Mouse (Mus musculus) hindbrain, postnatal 0 days (tissue): ENCODE results near the gene Slc6a17. TPM values are rescaled to one million over a fixed set of nuclear protein-coding genes. Genes with fewer than 3 reads are reported as not detected.
A peak's percentile ranks its signal among the peaks of the same experiment; 100 is the strongest.

Experiments
- ATAC-seq: fragments of 200-750 bp; cut with Nextera tagmentation; 2 replicates; pipeline ENCODE4 v1.8.0; 2017; ENCODE audit warnings: mild to moderate bottlenecking, moderate TSS enrichment, moderate library complexity
- DNase-seq: peaks from one replicate; pipeline ENCODE4 v3.0.0-alpha.2; 2015; ENCODE audit warnings: low spot score
- H3K27ac ChIP-seq: fragments of 300-500 bp; sonication (generic); 2 replicates; pipeline ENCODE4 v1.5.1; 2014; ENCODE audit warnings: mild to moderate bottlenecking
- H3K27me3 ChIP-seq: fragments of 300-500 bp; sonication (generic); 2 replicates; pipeline ENCODE4 v1.6.1; 2014; ENCODE audit warnings: low read length, mixed read lengths; ENCODE audit not compliant: insufficient read depth
- H3K36me3 ChIP-seq: fragments of 300-500 bp; sonication (generic); 2 replicates; pipeline ENCODE4 v1.6.1; 2014; ENCODE audit warnings: low read length, mixed read lengths; ENCODE audit not compliant: insufficient read depth
- H3K4me1 ChIP-seq: fragments of 300-500 bp; sonication (generic); 2 replicates; pipeline ENCODE4 v1.6.1; 2014; ENCODE audit warnings: antibody characterized with exemption, low read length, mixed read lengths; ENCODE audit not compliant: insufficient read depth
- H3K4me2 ChIP-seq: fragments of 300-500 bp; sonication (generic); 2 replicates; pipeline ENCODE4 v1.6.1; 2014; ENCODE audit warnings: low read depth, mild to moderate bottlenecking, low read length, moderate library complexity, mixed read lengths
- H3K4me3 ChIP-seq: fragments of 300-500 bp; sonication (generic); 2 replicates; pipeline ENCODE4 v1.5.1; 2014; ENCODE audit warnings: low read length
- H3K9ac ChIP-seq: fragments of 300-500 bp; sonication (generic); replicated peaks from 2 replicates; pipeline ENCODE4 v1.6.1; 2014; ENCODE audit warnings: mild to moderate bottlenecking, low read length, moderate library complexity, mixed read lengths
- H3K9me3 ChIP-seq: fragments of 300-500 bp; sonication (generic); 2 replicates; pipeline ENCODE4 v1.6.1; 2016; ENCODE audit warnings: low read length, mixed read lengths
- CTCF ChIP-seq: IDR thresholded peaks from 2 replicates; pipeline ENCODE4 v1.5.1; 2016; ENCODE audit warnings: antibody characterized with exemption, control low read depth, low read depth
- WGBS: fragments of 180-500 bp; shearing (Covaris S2); extraction: QIAGEN DNeasy Blood & Tissue Kit; methylation state at CpG from one replicate; pipeline ENCODE4 v1.1.7; 2014; 5-methylcytosine and 5-hydroxymethylcytosine counted together
- polyA plus RNA-seq: library from polyadenylated mRNA; unstranded; fragments of >200 nt; fragmentation: Nextera tagmentation; extraction: Ambion mirVana; gene quantifications from 2 replicates; pipeline ENCODE4 v1.2.1, GENCODE M21; 2015
- total RNA-seq: library from RNA; depleted of rRNA; stranded (reverse); fragments of >200 nt; gene quantifications from 2 replicates; pipeline ENCODE4 v1.2.3, GENCODE M21; 2014

The Slc6a17 gene
- total and polyA plus RNA-seq, 2 experiments from 2014 or later: 20.6 to 71.8 TPM

DNA sequence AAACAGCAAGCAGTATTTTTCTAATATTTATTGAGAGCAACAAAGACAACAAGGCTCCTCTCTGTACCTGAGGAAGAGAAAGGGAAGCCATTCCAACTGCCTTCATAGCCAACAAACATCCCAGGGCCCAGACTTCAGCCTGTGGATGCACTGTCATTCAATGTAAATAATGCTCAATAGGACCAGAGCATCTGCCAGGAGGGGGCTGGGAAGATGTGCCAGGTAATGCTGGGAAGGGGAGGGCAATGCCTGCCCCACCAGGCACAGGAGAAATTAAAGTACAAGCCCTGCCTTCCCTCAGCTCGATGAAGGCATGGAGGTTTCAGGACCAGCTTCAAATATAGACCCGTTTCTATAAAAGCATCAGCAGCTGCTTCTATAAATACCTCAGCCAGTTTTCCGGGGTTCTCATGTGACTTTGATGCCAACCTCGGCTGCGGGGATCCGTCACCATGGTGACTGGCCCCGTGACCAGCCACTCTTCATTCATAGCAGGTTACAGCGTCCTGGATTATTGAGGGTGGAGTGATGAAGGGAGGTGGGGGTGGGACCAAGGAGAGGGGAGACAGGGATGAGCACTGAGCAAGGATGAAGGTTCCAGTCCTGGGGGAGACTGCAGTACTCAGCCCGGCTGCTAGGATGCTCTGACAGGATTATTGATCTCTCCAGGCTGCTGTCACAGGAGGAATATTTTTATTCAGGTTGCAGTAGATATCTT is 10.7 kb upstream of the Slc6a17 start:
- TF ChIP-seq CTCF: peak; percentile 26; the same call in 1 of the 2 replicates
- 5% methylated on average over 9 of the region's 9 CpGs for WGBS
- DNase-seq (peak; percentile 90), ATAC-seq (peak; percentile 94)
- Histone ChIP-seq H3K27ac (peak overlapping the region; percentile 88), H3K9ac (peak overlapping the region; percentile 46; the same call in 1 of the 2 replicates), H3K4me2 (peak overlapping the region; percentile 42), H3K27me3 (no peaks in the 10 kb centered on the region), H3K4me1 (peaks cover 15% of the 10 kb centered on the region), H3K4me3 (no peak overlapping the region; the same call in 1 of the 2 replicates), H3K36me3 (no peaks in the 10 kb centered on the region), H3K9me3 (no peaks in the 10 kb centered on the region)

DNA sequence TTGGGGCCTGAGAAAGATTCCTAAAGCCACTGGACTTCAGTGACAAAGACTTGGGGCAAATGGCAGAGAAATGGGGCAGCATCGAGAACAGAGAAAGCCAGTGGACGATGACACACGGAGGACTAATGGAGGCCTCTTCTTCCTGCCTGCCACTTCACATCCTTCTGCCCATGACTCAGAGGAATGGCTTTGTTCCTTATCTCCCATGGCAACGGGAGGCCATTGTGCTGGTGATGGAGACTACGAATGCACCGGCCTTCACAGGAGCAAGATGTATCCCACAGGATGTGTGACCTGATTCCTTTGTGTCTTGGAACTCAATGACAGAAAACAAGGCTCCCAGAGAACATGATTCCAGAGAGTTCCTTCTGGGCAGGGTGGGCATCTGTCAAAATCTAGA is 6.7 kb upstream of the Slc6a17 start:
- WGBS: 22% methylated on average over 6 of the region's 6 CpGs
- DNase-seq (no peak), ATAC-seq (no peak)
- no peak overlapping the region for H3K4me2 ChIP-seq
- no peak overlapping the region for H3K9ac ChIP-seq
- H3K27ac ChIP-seq: no peak overlapping the region
- no peak overlapping the region for H3K4me3 ChIP-seq
- H3K9me3 ChIP-seq: no peaks in the 10 kb centered on the region
- no peak for TF ChIP-seq CTCF
- no peaks in the 10 kb centered on the region for H3K36me3 ChIP-seq
- peaks cover 15% of the 10 kb centered on the region for H3K4me1 ChIP-seq
- no peaks in the 10 kb centered on the region for H3K27me3 ChIP-seq

DNA sequence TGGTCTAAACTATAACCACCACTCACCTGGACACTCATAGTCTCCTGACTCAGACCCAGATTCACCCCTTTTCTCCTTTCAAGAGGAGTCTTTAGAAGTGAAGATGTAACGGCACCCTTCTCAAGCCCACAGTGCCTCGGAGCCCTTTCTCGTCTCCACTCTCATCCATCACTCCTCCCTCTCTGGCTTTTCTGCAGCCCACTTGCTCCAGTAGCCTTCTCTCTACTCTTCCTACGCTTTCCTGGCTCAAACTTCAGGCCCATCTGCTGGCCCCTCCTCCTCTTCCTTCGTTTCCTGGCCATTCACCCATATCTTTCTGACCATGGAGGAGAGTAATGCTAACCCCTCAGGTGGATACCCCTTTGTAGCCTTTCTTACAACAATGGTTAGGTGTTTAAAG is 3.1 kb upstream of the Slc6a17 start:
- TF ChIP-seq CTCF: no peak
- 82% methylated on average over 5 of the region's 5 CpGs for WGBS
- no peaks in the 10 kb centered on the region for H3K27me3 ChIP-seq

DNA sequence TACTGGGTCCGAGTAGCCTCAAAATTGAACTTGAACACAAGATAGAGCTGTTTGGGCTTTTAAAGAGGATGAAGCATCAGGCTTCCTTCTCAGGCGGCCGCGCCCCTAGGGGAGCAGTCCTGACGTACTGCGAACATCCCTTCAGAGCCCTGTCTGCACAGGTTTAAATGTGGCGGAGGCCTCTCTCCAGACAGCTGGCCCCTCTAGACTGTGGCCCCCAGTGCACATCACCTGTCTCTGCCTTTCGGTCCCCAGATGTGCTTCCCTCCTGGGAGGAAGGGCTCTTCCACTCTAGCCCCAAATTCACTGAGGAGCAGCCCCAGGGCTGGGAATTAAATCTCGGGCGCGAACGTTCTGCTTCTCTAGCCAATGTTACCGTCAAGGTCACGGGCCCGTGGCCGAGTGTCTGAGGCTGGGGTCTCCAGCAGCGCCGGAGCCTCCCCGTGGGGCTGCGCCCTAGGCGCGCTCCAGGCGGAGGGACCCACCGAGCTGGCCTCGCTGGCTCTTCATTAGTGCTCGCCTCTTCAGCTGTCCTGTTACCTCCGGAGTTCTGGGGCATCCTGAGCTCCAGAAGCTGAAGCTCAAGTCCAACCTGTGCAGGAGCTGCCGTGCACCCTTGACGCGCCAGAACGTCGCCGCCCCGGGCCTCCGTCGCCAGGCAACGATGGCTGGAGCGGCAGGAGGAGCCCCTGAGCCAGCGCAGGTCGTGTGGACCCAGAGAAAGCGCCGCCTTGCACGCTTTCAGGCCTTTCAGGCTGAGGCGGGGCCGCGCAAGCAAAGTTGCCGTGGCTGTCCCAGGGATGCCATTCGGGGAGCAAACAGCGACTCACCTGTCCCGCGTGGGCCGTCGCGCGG is 815 bp downstream of the Slc6a17 start:
- DNase-seq (peak; percentile 75), ATAC-seq (peak; percentile 78)
- no peaks in the 10 kb centered on the region for H3K36me3 ChIP-seq
- peaks cover 12% of the 10 kb centered on the region; the same call in 1 of the 2 replicates for H3K4me1 ChIP-seq
- H3K4me2 ChIP-seq: peak overlapping the region; percentile 88
- peak overlapping the region; percentile 83 for H3K27ac ChIP-seq
- H3K4me3 ChIP-seq: peak overlapping the region; percentile 63
- TF ChIP-seq CTCF: no peak
- H3K9me3 ChIP-seq: no peaks in the 10 kb centered on the region
- H3K27me3 ChIP-seq: no peaks in the 10 kb centered on the region
- 5% methylated on average over 55 of the region's 55 CpGs for WGBS
- peak overlapping the region; percentile 71 for H3K9ac ChIP-seq

More for the DNA sequence above, 3.1 kb upstream of the Slc6a17 start:
- DNase-seq (no peak), ATAC-seq (no peak)
- Histone ChIP-seq H3K4me1 (peaks cover 10% of the 10 kb centered on the region; the same call in 1 of the 2 replicates), H3K9ac (no peak overlapping the region), H3K9me3 (no peaks in the 10 kb centered on the region), H3K4me2 (no peak overlapping the region), H3K36me3 (no peaks in the 10 kb centered on the region), H3K4me3 (no peak overlapping the region), H3K27ac (no peak overlapping the region)

DNA sequence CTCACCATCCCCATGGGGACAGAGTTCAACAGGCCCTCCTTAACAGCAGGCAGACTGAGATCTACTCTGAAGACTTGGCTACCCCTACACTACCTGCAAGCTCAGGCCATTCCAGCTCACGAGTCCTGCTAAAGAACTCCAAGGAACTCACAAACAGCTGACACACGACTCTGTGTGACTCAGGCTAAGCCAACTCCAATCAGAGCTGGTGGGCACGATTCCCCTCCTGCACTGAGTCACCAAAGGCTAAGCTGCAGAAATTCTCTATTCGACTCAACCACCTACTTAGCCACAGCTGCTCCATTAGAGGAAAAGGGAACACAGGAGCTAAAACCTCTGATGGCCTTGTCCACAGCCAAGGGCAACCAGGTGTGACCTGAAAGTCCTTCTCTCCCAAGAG is 1.8 kb downstream of the Slc6a17 start:
- Histone ChIP-seq H3K27me3 (no peaks in the 10 kb centered on the region), H3K9ac (no peak overlapping the region), H3K4me2 (peak overlapping the region; percentile 88), H3K36me3 (no peaks in the 10 kb centered on the region), H3K4me3 (peak overlapping the region; percentile 63), H3K9me3 (no peaks in the 10 kb centered on the region), H3K4me1 (peaks cover 12% of the 10 kb centered on the region; the same call in 1 of the 2 replicates), H3K27ac (no peak overlapping the region)
- no peak for TF ChIP-seq CTCF
- 60% methylated on average over 4 of the region's 4 CpGs for WGBS
- no peak for ATAC-seq
- no peak for DNase-seq

DNA sequence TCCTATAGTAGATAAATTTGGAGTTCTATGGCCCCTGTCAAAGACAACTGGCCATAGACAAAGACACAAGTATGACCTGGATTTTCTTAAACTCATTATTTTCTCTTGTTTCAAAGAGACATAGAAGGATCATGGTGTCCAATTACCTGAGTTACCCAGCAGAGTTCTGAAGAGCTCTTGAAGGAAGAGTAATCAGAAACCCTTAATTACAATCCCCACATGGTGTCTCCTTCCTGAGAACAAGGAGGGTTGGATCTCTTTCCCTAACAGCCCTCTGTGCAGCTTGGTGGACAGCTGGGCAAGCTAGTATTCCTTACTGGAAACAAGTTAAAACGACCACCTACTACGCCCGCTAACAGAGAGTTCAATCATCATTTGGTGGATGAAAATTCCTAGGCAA is 6.4 kb downstream of the Slc6a17 start:
- Histone ChIP-seq H3K4me1 (peaks cover 8% of the 10 kb centered on the region; the same call in 1 of the 2 replicates), H3K4me2 (no peak overlapping the region), H3K27me3 (no peaks in the 10 kb centered on the region), H3K9ac (no peak overlapping the region), H3K4me3 (no peak overlapping the region), H3K9me3 (no peaks in the 10 kb centered on the region), H3K27ac (no peak overlapping the region), H3K36me3 (no peaks in the 10 kb centered on the region)
- DNase-seq (no peak), ATAC-seq (no peak)
- TF ChIP-seq CTCF: no peak
- 91% methylated on average over 3 of the region's 3 CpGs for WGBS
